Mouse (Mus musculus) thymus, postnatal 10 days (tissue): Measurements from ENCODE around the gene Brd3.

ENCODE experiments used
- DNase-seq, 2 experiments: peaks; one replicate each; pipeline ENCODE4 v3.0.0; 2021; ENCODE audit warnings: low spot score in 2 of 2

The Brd3 gene

GRCm38 (mm10) chr2:27426855-27427457 lies 80.5 kb downstream of the Brd3 start, which contains the start of gene Vav2:
Gene Vav2 (minus strand): TSS chr2:27427033.
- peak; percentile 96 for DNase-seq

GRCm38 (mm10) chr2:27426406-27426854 lies 81.0 kb downstream of the Brd3 start:
- DNase-seq: no peak

- DNase-seq: peak; percentile 49 to 57
Measured at GRCm38 (mm10) chr2:27425751-27426405, 81.6 kb downstream of the Brd3 start.

- no peak for DNase-seq
Measured at GRCm38 (mm10) chr2:27425161-27425611, 82.3 kb downstream of the Brd3 start.

GRCm38 (mm10) chr2:27423596-27423995 lies 83.9 kb downstream of the Brd3 start:
- no peak for DNase-seq

- no peak for DNase-seq
Measured at GRCm38 (mm10) chr2:27421293-27422068, 86.0 kb downstream of the Brd3 start.

- DNase-seq: no peak
Measured at GRCm38 (mm10) chr2:27418577-27419070, 88.8 kb downstream of the Brd3 start.

GRCm38 (mm10) chr2:27417648-27418153 lies 89.8 kb downstream of the Brd3 start:
- DNase-seq: no peak

GRCm38 (mm10) chr2:27416425-27416824 lies 91.0 kb downstream of the Brd3 start:
- DNase-seq: no peak

GRCm38 (mm10) chr2:27415060-27415783 lies 92.2 kb downstream of the Brd3 start:
- no peak for DNase-seq

GRCm38 (mm10) chr2:27413936-27414657 lies 93.4 kb downstream of the Brd3 start:
- DNase-seq: no peak

GRCm38 (mm10) chr2:27413582-27413935 lies 93.9 kb downstream of the Brd3 start:
- no peak for DNase-seq

- DNase-seq: no peak
Measured at GRCm38 (mm10) chr2:27412245-27412800, 95.1 kb downstream of the Brd3 start.

GRCm38 (mm10) chr2:27411688-27412174 lies 95.7 kb downstream of the Brd3 start:
- peak in 1 of 2 experiments; percentile 33 for DNase-seq

- no peak for DNase-seq
Measured at GRCm38 (mm10) chr2:27410518-27411140, 96.8 kb downstream of the Brd3 start.

GRCm38 (mm10) chr2:27408194-27408593 lies 99.3 kb downstream of the Brd3 start:
- DNase-seq: no peak

GRCm38 (mm10) chr2:27406928-27407327 lies 100.5 kb downstream of the Brd3 start:
- DNase-seq: no peak

GRCm38 (mm10) chr2:27405094-27405884 lies 102.2 kb downstream of the Brd3 start:
- no peak for DNase-seq
